Mouse (Mus musculus) forebrain, embryonic 13.5 days (tissue): ENCODE data around the gene Suv39h1. TPM values are rescaled to one million over a fixed set of nuclear protein-coding genes. Genes with fewer than 3 reads are reported as not detected.
"Not testable (repeated sequence)": the region's sequence is repeated elsewhere in the genome, so short reads cannot be mapped to it uniquely, and the experiment has no call there.

ENCODE experiments used
- ATAC-seq: fragments of 200-750 bp; cut with Nextera tagmentation; 2 replicates; pipeline ENCODE4 v1.8.0; 2017
- H3K27ac ChIP-seq: fragments of 300-500 bp; sonication (generic); 2 replicates; pipeline ENCODE4 v1.5.1; 2015; ENCODE audit warnings: inconsistent platforms, mild to moderate bottlenecking, moderate library complexity
- H3K27me3 ChIP-seq: fragments of 300-500 bp; sonication (generic); 2 replicates; pipeline ENCODE4 v1.6.1; 2015; ENCODE audit warnings: mild to moderate bottlenecking, inconsistent platforms
- H3K36me3 ChIP-seq: fragments of 300-500 bp; sonication (generic); 2 replicates; pipeline ENCODE4 v1.6.1; 2015; ENCODE audit warnings: mild to moderate bottlenecking, inconsistent platforms; ENCODE audit not compliant: poor library complexity, severe bottlenecking
- H3K4me1 ChIP-seq: fragments of 300-500 bp; sonication (generic); 2 replicates; pipeline ENCODE4 v1.6.1; 2015; ENCODE audit warnings: inconsistent platforms
- H3K4me2 ChIP-seq: fragments of 300-500 bp; sonication (generic); 2 replicates; pipeline ENCODE4 v1.6.1; 2015; ENCODE audit warnings: inconsistent platforms, mild to moderate bottlenecking, moderate library complexity
- H3K4me3 ChIP-seq: fragments of 300-500 bp; sonication (generic); 2 replicates; pipeline ENCODE4 v1.5.1; 2015; ENCODE audit warnings: mild to moderate bottlenecking, inconsistent platforms
- H3K9ac ChIP-seq: fragments of 300-500 bp; sonication (generic); 2 replicates; pipeline ENCODE4 v1.6.1; 2015; ENCODE audit warnings: mild to moderate bottlenecking, inconsistent platforms
- H3K9me3 ChIP-seq: fragments of 300-500 bp; sonication (generic); replicated peaks from 2 replicates; pipeline ENCODE4 v1.6.1; 2016; ENCODE audit warnings: inconsistent platforms
- whole genome bisulfite sequencing: fragments of 180-500 bp; shearing (Covaris S2); methylation state at CpG from one replicate; pipeline ENCODE4 v1.1.7; 2015; 5-methylcytosine and 5-hydroxymethylcytosine counted together
- polyA plus RNA-seq: library from polyadenylated mRNA; unstranded; fragments of >200 nt; fragmentation: Nextera tagmentation; extraction: Ambion mirVana; gene quantifications from 2 replicates; pipeline ENCODE4 v1.2.1, GENCODE M21; 2015

Gene Suv39h1
- polyA plus RNA-seq: 62.3 and 72.1 TPM in 2 replicates

GRCm38 (mm10) chrX:8074430-8075014 lies at the start of gene Suv39h1:
TSS of gene Suv39h1 (minus strand) at chrX:8074760.
- 17% methylated on average over 45 of the region's 46 CpGs for WGBS
- Histone ChIP-seq H3K9ac (peak within 1 kb of the TSS; percentile 68), H3K9me3 (no peaks in the 10 kb centered on the region; the same call in 1 of the 2 replicates), H3K4me1 (peaks cover 6% of the 10 kb centered on the region), H3K4me2 (peak within 1 kb of the TSS; percentile 62), H3K27ac (peak within 1 kb of the TSS; percentile 80), H3K27me3 (no peaks in the 10 kb centered on the region), H3K36me3 (peaks cover 10% of the 10 kb centered on the region), H3K4me3 (peak within 1 kb of the TSS; percentile 61)
- ATAC-seq: peak; percentile 98

- Histone ChIP-seq H3K36me3 (peaks cover 33% of the 10 kb centered on the region), H3K27me3 (no peaks in the 10 kb centered on the region), H3K4me1 (no peaks in the 10 kb centered on the region), H3K4me2 (no peak overlapping the region), H3K27ac (no peak overlapping the region), H3K4me3 (no peak overlapping the region), H3K9ac (no peak overlapping the region), H3K9me3 (no peaks in the 10 kb centered on the region)
- WGBS: 89% methylated on average over 6 of the region's 6 CpGs
- no peak for ATAC-seq
These were observed 49.4 kb upstream of the Suv39h1 start for GRCm38 (mm10) chrX:8123821-8124470.

- Histone ChIP-seq H3K4me2 (no peak overlapping the region), H3K4me1 (no peaks in the 10 kb centered on the region), H3K27me3 (no peaks in the 10 kb centered on the region), H3K27ac (no peak overlapping the region), H3K9ac (no peak overlapping the region), H3K36me3 (no peaks in the 10 kb centered on the region), H3K4me3 (no peak overlapping the region), H3K9me3 (0 out of 2 replicates have a peak, but pooled peaks cover 5% of the 10 kb centered on the region)
- no peak for ATAC-seq
These were observed 42.7 kb upstream of the Suv39h1 start for GRCm38 (mm10) chrX:8117264-8117663.

- Histone ChIP-seq H3K27me3 (no peaks in the 10 kb centered on the region), H3K4me3 (no peak overlapping the region), H3K9ac (no peak overlapping the region), H3K4me1 (no peaks in the 10 kb centered on the region), H3K36me3 (no peaks in the 10 kb centered on the region), H3K4me2 (no peak overlapping the region), H3K27ac (no peak overlapping the region), H3K9me3 (0 out of 2 replicates have a peak, but pooled peaks cover 5% of the 10 kb centered on the region)
- no peak for ATAC-seq
- 76% methylated on average over 4 of the region's 4 CpGs for WGBS
These were observed 40.7 kb upstream of the Suv39h1 start for GRCm38 (mm10) chrX:8115275-8115674.

GRCm38 (mm10) chrX:8105019-8105418 lies 30.5 kb upstream of the Suv39h1 start:
- Histone ChIP-seq H3K4me3 (no peak overlapping the region), H3K9ac (no peak overlapping the region), H3K36me3 (no peaks in the 10 kb centered on the region), H3K27me3 (no peaks in the 10 kb centered on the region), H3K9me3 (no peaks in the 10 kb centered on the region), H3K4me2 (no peak overlapping the region), H3K27ac (no peak overlapping the region), H3K4me1 (peaks cover 7% of the 10 kb centered on the region; the same call in 1 of the 2 replicates)
- ATAC-seq: no peak
- 92% methylated on average over 3 of the region's 3 CpGs for WGBS

DNA sequence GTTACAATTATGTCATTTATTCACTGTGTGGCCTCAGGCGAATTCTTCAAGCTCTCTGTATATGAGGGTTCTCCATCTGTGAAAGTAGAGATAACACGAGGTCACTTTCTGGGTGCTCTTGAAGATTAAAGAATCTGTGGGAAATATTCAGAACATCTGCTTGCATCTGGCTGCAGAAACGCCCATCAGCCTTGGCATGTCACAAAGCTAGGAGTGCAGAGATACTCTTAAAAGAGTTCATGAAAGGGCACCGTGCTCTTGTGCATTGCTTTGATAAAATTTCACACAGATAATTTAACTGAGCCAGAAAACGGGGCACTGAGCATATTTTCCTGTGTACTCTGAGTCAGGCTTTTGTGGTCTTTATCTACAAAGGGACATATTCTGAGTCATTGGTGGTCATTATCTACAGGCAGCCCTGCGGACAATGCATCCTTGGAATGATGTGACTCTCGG lies 27.7 kb upstream of the Suv39h1 start:
- H3K36me3 ChIP-seq: no peaks in the 10 kb centered on the region
- 68% methylated on average over 7 of the region's 7 CpGs for WGBS
- H3K4me3 ChIP-seq: no peak overlapping the region
- H3K4me1 ChIP-seq: peaks cover 7% of the 10 kb centered on the region; the same call in 1 of the 2 replicates
- H3K27ac ChIP-seq: no peak overlapping the region
- no peak for ATAC-seq
- no peak overlapping the region for H3K4me2 ChIP-seq
- H3K9me3 ChIP-seq: no peaks in the 10 kb centered on the region
- no peak overlapping the region for H3K9ac ChIP-seq
- H3K27me3 ChIP-seq: no peaks in the 10 kb centered on the region

GRCm38 (mm10) chrX:8101017-8101416 lies 26.5 kb upstream of the Suv39h1 start:
- peaks cover 7% of the 10 kb centered on the region; the same call in 1 of the 2 replicates for H3K4me1 ChIP-seq

GRCm38 (mm10) chrX:8099435-8099834 lies 24.9 kb upstream of the Suv39h1 start:
- Histone ChIP-seq H3K9me3 (no peaks in the 10 kb centered on the region), H3K4me2 (no peak overlapping the region), H3K4me3 (no peak overlapping the region), H3K36me3 (no peaks in the 10 kb centered on the region), H3K9ac (no peak overlapping the region), H3K27me3 (no peaks in the 10 kb centered on the region), H3K27ac (no peak overlapping the region), H3K4me1 (peaks cover 7% of the 10 kb centered on the region; the same call in 1 of the 2 replicates)
- ATAC-seq: no peak
- 60% methylated on average over 4 of the region's 4 CpGs for WGBS

More at GRCm38 (mm10) chrX:8101017-8101416, 26.5 kb upstream of the Suv39h1 start:
- no peak overlapping the region for H3K9ac ChIP-seq
- no peaks in the 10 kb centered on the region for H3K27me3 ChIP-seq
- peak overlapping the region; percentile 81 for H3K27ac ChIP-seq
- H3K4me2 ChIP-seq: no peak overlapping the region
- no peaks in the 10 kb centered on the region for H3K36me3 ChIP-seq
- no peaks in the 10 kb centered on the region for H3K9me3 ChIP-seq
- H3K4me3 ChIP-seq: no peak overlapping the region
- WGBS: 17% methylated on average over 3 of the region's 3 CpGs
- ATAC-seq: peak; percentile 58

DNA sequence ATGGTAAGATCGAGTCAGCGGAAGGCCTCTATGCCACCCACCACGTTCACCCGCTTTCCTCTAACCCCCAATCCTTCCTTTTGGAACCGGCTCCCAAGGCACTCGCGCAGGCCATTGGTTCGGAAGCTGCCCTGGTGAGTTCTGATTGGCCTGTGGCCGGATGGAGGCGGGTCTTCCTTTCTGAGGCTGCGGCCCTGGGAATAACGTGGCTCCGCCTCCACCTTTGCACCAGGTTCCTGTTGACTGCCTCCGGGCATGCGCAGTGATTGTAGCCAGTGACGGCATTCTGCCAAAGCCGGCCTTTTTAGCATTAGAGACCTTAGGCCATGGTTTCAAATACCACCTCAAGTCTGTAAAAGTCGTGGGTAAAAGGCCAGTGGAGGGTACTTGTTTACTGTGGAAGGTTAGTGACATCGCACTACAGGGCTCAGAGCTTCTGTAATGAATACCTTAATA lies 22.3 kb upstream of the Suv39h1 start:
- Histone ChIP-seq H3K9ac (0 out of 2 replicates have a peak overlapping the region, but pooled peaks have one; percentile 16), H3K4me1 (peaks cover 7% of the 10 kb centered on the region; the same call in 1 of the 2 replicates), H3K9me3 (no peaks in the 10 kb centered on the region), H3K27me3 (no peaks in the 10 kb centered on the region), H3K36me3 (no peaks in the 10 kb centered on the region), H3K27ac (no peak overlapping the region), H3K4me2 (peak overlapping the region; percentile 45), H3K4me3 (peak overlapping the region; percentile 29)
- peak; percentile 94 for ATAC-seq
- 23% methylated on average over 18 of the region's 19 CpGs for WGBS

DNA sequence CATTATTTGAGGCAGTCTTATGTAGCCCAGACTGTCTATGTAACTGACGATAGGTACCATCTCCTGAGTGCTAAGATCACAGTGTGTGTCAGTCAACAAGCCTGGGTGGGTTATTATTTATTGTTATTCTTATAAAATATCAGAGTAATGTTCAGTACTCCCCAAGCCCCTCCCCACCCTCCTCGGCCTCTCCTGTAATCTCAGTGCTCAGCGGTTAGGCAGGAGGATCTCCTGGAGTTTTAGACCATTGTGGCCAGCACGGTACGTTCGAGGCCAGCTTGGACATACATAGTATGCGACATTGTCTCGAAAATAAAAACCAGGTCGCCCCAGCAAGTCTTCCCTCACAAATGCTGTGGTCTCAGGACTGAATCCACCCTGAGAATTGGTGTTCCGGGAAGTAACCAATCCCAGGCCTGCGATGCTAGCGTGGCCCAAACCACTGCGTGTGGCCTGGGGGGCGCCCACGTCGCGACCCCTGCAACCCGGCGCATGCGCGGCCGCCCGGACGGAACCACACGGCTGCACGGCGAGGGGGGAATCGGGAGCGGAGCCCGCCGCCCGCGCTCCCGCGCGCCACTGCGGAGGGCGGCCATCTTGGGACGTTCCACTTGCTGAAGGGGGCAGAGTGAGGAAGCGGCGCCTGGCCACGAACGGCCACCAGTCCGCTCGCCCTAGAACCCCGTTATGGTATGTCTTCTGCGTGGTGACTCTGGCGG lies 21.7 kb upstream of the Suv39h1 start:
- H3K9ac ChIP-seq, H3K27ac ChIP-seq, H3K4me1 ChIP-seq, H3K9me3 ChIP-seq, H3K27me3 ChIP-seq, H3K36me3 ChIP-seq: not testable (repeated sequence)
- Histone ChIP-seq H3K4me2 (peak overlapping the region; percentile 46), H3K4me3 (peak overlapping the region; percentile 27)
- ATAC-seq: peak; percentile 91
- 17% methylated on average over 18 of the region's 48 CpGs for WGBS

- H3K9ac ChIP-seq: no peak overlapping the region
- H3K4me2 ChIP-seq: peak overlapping the region; percentile 46
- H3K27ac ChIP-seq: no peak overlapping the region
- ATAC-seq: no peak
- H3K27me3 ChIP-seq: no peaks in the 10 kb centered on the region
- H3K9me3 ChIP-seq: no peaks in the 10 kb centered on the region
- no peaks in the 10 kb centered on the region for H3K36me3 ChIP-seq
- peak overlapping the region; percentile 27 for H3K4me3 ChIP-seq
- 85% methylated on average over 10 of the region's 10 CpGs for WGBS
- H3K4me1 ChIP-seq: peaks cover 4% of the 10 kb centered on the region; the same call in 1 of the 2 replicates
These were observed 21.0 kb upstream of the Suv39h1 start for GRCm38 (mm10) chrX:8095546-8095945.

DNA sequence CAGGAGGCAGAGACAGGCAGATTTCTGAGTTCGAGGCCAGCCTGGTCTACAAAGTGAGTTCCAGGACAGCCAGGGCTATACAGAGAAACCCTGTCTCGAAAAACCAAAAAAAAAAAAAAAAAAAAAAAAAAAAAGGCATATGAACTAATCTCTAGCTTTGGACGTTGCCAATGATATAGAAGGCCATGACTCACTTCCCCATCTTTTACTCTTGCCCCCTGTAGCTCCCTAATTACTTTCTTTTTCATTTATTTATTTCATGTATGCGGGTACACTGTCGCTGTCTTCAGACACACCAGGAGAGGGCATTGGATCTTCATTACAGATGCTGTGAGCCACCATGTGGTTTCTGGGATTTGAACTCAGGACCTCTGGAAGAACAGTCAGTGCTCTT lies 16.4 kb upstream of the Suv39h1 start:
- not testable (repeated sequence) for H3K36me3 ChIP-seq, ATAC-seq, H3K9ac ChIP-seq, H3K4me3 ChIP-seq, H3K4me2 ChIP-seq, H3K4me1 ChIP-seq, H3K9me3 ChIP-seq, H3K27ac ChIP-seq, H3K27me3 ChIP-seq
- WGBS: 77% methylated on average over 5 of the region's 5 CpGs
